Mouse (Mus musculus): ENCODE data around the gene Armc6. TPM values are rescaled to one million over a fixed set of nuclear protein-coding genes. Genes with fewer than 3 reads are reported as not detected.

Armc6 gene
- total and polyA plus RNA-seq, 2 experiments from 2014 or later = 108 to 119 TPM

DNA sequence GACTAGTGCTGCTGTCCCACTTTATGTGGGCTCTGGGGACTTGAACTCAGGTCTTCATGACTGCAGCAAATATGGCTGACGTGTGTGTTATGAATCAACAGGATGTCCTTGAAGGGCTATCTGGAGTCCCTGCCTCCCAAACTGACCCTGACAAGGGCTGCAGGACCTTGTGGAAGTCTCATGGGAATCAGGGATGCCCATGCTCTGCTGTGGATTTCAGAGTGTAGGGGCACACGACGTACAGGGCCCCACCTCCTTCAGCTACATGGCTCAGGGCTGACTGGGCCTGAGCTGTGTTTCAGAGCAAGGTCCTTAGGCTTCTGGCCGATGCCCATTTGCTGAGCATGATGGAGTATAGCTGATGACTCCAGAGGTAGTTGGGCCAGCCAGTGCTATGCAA, 51.1 kb downstream of the Armc6 start:
- no peak overlapping the region for H3K9ac ChIP-seq
- H3K4me3 ChIP-seq (ENCODE audit: low read depth, low read length) = no peak overlapping the region
- H3K9me3 ChIP-seq (ENCODE audit: low read length) = no peaks in the 10 kb centered on the region
- DNase-seq = no peak
- no peaks in the 10 kb centered on the region for H3K4me1 ChIP-seq (ENCODE audit: insufficient read depth)
- H3K27ac ChIP-seq (ENCODE audit: low read depth, low read length) = no peak overlapping the region
- WGBS = 90% methylated on average over 4 of the region's 4 CpGs
- H3K4me2 ChIP-seq (ENCODE audit: low read depth) = no peak overlapping the region
- H3K27me3 ChIP-seq (ENCODE audit: insufficient read depth, low read length) = no peaks in the 10 kb centered on the region
- no peak for TF ChIP-seq CTCF (IDR thresholded peaks at IDR 0.05; ENCODE audit: low read depth)
- H3K36me3 ChIP-seq (ENCODE audit: insufficient read depth) = peaks cover 39% of the 10 kb centered on the region
- ATAC-seq = no peak

DNA sequence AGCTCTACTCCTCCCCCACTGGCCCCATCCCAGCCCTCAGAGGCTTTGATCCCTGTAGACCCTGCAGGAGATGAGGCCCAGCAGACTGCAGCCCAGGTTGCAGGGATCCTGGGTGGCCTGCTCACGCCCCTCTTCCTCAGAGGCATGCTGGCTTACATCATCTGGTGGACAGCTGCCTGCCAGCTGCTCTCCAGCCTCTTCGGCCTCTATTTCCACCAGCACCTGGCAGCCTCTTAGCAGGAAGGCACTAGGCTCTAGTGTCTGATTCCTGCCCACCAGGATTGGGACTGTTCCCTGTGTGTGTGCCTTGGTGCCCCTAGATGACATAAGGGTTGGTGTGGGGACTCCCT, 52.4 kb downstream of the Armc6 start:
- peaks cover 43% of the 10 kb centered on the region for H3K36me3 ChIP-seq (ENCODE audit: insufficient read depth)
- no peaks in the 10 kb centered on the region for H3K9me3 ChIP-seq (ENCODE audit: low read length)
- H3K27me3 ChIP-seq (ENCODE audit: insufficient read depth, low read length) = no peaks in the 10 kb centered on the region
- no peak overlapping the region for H3K27ac ChIP-seq (ENCODE audit: low read depth, low read length)
- no peak for ATAC-seq
- no peak for DNase-seq
- 86% methylated on average over 2 of the region's 2 CpGs for WGBS
- TF ChIP-seq CTCF (IDR thresholded peaks at IDR 0.05; ENCODE audit: low read depth) = no peak
- H3K4me1 ChIP-seq (ENCODE audit: insufficient read depth) = no peaks in the 10 kb centered on the region
- H3K4me3 ChIP-seq (ENCODE audit: low read depth, low read length) = no peak overlapping the region
- H3K9ac ChIP-seq = no peak overlapping the region
- no peak overlapping the region for H3K4me2 ChIP-seq (ENCODE audit: low read depth)

DNA sequence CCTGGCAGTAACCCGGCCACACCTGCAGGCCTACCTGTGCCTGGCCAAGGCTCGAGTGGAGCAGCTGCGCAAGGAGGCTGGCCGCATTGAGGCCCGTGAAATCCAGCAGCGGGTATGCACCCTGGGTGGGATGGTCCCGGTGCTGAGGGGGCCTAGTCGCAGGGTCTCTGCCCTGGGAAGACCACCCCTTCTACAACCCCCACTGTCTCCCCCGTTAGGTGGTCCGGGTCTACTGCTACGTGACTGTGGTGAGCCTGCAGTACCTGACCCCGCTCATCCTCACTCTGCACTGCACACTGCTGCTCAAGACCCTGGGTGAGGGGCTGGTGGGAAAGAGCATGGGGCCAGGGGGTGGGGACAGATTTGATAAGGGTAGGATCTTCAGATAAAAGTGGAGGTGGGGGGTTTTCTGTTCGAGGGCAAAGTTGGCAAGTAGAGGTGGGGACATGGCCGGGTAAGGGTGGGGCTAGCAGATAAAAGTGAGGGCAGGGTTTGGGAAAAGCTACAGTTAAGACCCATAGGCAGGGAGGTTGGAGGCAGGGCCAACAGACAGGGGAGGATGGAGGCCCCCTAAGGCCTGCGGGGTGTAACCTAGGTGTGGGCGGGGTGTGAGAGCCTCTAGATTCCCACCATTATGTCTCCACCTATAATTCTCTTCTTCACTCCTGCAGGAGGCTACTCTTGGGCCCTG, 52.9 kb downstream of the Armc6 start:
- H3K9ac ChIP-seq = no peak overlapping the region
- ATAC-seq (no peak), DNase-seq (no peak)
- H3K4me2 ChIP-seq (ENCODE audit: low read depth) = no peak overlapping the region
- peaks cover 39% of the 10 kb centered on the region for H3K36me3 ChIP-seq (ENCODE audit: insufficient read depth)
- H3K9me3 ChIP-seq (ENCODE audit: low read length) = no peaks in the 10 kb centered on the region
- no peak for TF ChIP-seq CTCF (IDR thresholded peaks at IDR 0.05; ENCODE audit: low read depth)
- H3K4me3 ChIP-seq (ENCODE audit: low read depth, low read length) = no peak overlapping the region
- no peaks in the 10 kb centered on the region for H3K27me3 ChIP-seq (ENCODE audit: insufficient read depth, low read length)
- 90% methylated on average over 16 of the region's 16 CpGs for WGBS
- no peaks in the 10 kb centered on the region for H3K4me1 ChIP-seq (ENCODE audit: insufficient read depth)
- H3K27ac ChIP-seq (ENCODE audit: low read depth, low read length) = no peak overlapping the region

DNA sequence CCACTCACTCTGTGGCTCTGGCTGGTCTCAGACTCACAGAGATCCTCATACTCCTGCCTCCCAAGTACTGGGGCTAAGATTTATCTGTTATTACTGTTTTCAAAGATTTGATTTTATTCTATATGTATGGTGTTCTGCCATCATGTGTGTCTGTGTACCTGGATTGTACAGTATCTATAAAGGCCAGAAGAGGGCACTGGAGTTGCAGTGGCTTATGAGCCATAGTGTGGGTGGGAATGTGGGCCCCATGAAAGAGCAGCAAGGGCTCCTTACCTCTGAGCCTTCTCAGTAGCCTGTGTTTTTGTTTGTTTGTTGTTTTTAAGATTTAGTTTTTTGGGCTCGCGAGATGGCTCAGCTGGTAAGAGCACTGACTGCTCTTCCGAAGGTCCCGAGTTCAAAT, 55.2 kb downstream of the Armc6 start:
- Histone ChIP-seq H3K9me3 (ENCODE audit: low read length) (no peaks in the 10 kb centered on the region), H3K27ac (ENCODE audit: low read depth, low read length) (no peak overlapping the region), H3K9ac (no peak overlapping the region), H3K36me3 (ENCODE audit: insufficient read depth) (peaks cover 39% of the 10 kb centered on the region), H3K4me1 (ENCODE audit: insufficient read depth) (no peaks in the 10 kb centered on the region), H3K4me2 (ENCODE audit: low read depth) (no peak overlapping the region), H3K27me3 (ENCODE audit: insufficient read depth, low read length) (no peaks in the 10 kb centered on the region), H3K4me3 (ENCODE audit: low read depth, low read length) (no peak overlapping the region)
- ATAC-seq = no peak
- 97% methylated on average over 4 of the region's 4 CpGs for WGBS
- DNase-seq = no peak
- peak; percentile 43 for TF ChIP-seq CTCF (IDR thresholded peaks at IDR 0.05; ENCODE audit: low read depth)

DNA sequence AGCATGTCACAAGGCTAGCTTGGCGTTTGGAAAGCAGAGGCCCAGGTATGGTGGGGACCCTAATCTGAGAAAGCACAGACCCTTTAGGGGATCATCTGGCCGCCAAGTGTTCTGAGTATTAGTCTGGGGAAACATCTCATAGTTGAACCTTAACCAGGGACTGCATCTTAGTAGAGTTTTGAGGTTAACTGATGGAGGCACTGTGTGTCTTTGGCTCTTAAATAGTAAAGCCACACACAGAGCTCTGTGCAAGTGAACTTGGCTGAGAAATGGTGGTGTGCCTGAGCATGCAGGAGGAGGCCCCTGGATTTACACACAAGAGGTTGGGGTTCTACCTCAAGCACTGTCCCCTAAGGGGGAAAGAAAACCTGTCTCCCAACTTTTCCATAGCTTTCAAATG, 56.0 kb downstream of the Armc6 start:
- H3K9me3 ChIP-seq (ENCODE audit: low read length) = no peaks in the 10 kb centered on the region
- no peak overlapping the region for H3K4me3 ChIP-seq (ENCODE audit: low read depth, low read length)
- H3K27ac ChIP-seq (ENCODE audit: low read depth, low read length) = no peak overlapping the region
- ATAC-seq (no peak), DNase-seq (no peak)
- H3K36me3 ChIP-seq (ENCODE audit: insufficient read depth) = peaks cover 38% of the 10 kb centered on the region
- no peak overlapping the region for H3K9ac ChIP-seq
- H3K4me1 ChIP-seq (ENCODE audit: insufficient read depth) = 0 out of 2 replicates have a peak, but pooled peaks cover 3% of the 10 kb centered on the region
- no peak overlapping the region for H3K4me2 ChIP-seq (ENCODE audit: low read depth)
- H3K27me3 ChIP-seq (ENCODE audit: insufficient read depth, low read length) = no peaks in the 10 kb centered on the region
- no peak for TF ChIP-seq CTCF (IDR thresholded peaks at IDR 0.05; ENCODE audit: low read depth)
- 96% methylated on average over 2 of the region's 2 CpGs for WGBS

DNA sequence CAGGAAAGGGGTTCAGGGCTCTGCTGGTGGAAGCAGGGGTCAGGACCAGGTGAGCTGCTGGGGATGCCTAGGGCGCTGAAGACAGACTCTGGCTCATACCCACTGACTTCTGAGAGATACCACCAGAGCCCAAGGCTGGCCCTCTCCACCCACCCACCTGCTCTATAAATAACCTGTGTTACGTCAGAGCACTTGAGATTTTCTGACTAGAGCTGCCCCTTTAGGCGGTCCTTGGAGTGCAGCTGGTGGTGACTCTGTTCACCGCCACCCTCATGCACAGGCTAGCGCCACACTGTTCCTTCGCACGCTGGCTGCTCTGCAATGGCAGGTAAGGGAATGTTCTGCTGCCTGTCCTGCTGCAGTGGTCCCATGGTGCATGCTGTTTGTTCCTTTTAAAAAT, 60.2 kb downstream of the Armc6 start:
- 92% methylated on average over 7 of the region's 7 CpGs for WGBS
- no peak for ATAC-seq
- Histone ChIP-seq H3K4me1 (ENCODE audit: insufficient read depth) (0 out of 2 replicates have a peak, but pooled peaks cover 4% of the 10 kb centered on the region), H3K27ac (ENCODE audit: low read depth, low read length) (no peak overlapping the region), H3K4me2 (ENCODE audit: low read depth) (no peak overlapping the region), H3K27me3 (ENCODE audit: insufficient read depth, low read length) (no peaks in the 10 kb centered on the region), H3K36me3 (ENCODE audit: insufficient read depth) (peaks cover 19% of the 10 kb centered on the region), H3K9me3 (ENCODE audit: low read length) (no peaks in the 10 kb centered on the region), H3K4me3 (ENCODE audit: low read depth, low read length) (no peak overlapping the region), H3K9ac (no peak overlapping the region)
- TF ChIP-seq CTCF (IDR thresholded peaks at IDR 0.05; ENCODE audit: low read depth) = no peak
- DNase-seq = no peak

DNA sequence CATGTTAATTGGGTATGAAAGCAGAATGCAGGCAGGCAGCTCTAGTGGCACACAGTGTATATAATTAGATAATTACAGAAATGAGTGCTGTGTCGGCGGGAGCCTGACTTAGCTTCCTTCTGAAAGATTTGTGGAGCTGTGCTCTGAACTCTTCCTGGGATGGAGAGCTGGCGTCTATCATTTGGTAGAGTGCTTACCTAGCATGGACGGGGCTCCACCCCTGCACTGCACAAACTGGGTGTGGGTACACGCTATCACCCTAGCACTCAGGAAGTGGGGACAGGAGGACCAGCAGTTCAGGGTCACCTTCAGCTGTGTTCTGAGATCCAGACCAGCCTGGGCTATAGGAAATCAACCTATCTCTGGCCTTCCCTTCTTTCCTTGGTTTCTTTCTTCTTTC, 60.9 kb downstream of the Armc6 start:
- Histone ChIP-seq H3K4me1 (ENCODE audit: insufficient read depth) (0 out of 2 replicates have a peak, but pooled peaks cover 4% of the 10 kb centered on the region), H3K4me2 (ENCODE audit: low read depth) (0 out of 2 replicates have a peak overlapping the region, but pooled peaks have one; percentile 57), H3K27ac (ENCODE audit: low read depth, low read length) (no peak overlapping the region), H3K9ac (no peak overlapping the region), H3K4me3 (ENCODE audit: low read depth, low read length) (no peak overlapping the region), H3K36me3 (ENCODE audit: insufficient read depth) (peaks cover 12% of the 10 kb centered on the region), H3K9me3 (ENCODE audit: low read length) (no peaks in the 10 kb centered on the region), H3K27me3 (ENCODE audit: insufficient read depth, low read length) (no peaks in the 10 kb centered on the region)
- WGBS = 81% methylated on average over 5 of the region's 5 CpGs
- no peak for TF ChIP-seq CTCF (IDR thresholded peaks at IDR 0.05; ENCODE audit: low read depth)
- DNase-seq (no peak), ATAC-seq (no peak)
